9 mouse cellular contexts compared by ENCODE assay signal in the genomic region with DNA sequence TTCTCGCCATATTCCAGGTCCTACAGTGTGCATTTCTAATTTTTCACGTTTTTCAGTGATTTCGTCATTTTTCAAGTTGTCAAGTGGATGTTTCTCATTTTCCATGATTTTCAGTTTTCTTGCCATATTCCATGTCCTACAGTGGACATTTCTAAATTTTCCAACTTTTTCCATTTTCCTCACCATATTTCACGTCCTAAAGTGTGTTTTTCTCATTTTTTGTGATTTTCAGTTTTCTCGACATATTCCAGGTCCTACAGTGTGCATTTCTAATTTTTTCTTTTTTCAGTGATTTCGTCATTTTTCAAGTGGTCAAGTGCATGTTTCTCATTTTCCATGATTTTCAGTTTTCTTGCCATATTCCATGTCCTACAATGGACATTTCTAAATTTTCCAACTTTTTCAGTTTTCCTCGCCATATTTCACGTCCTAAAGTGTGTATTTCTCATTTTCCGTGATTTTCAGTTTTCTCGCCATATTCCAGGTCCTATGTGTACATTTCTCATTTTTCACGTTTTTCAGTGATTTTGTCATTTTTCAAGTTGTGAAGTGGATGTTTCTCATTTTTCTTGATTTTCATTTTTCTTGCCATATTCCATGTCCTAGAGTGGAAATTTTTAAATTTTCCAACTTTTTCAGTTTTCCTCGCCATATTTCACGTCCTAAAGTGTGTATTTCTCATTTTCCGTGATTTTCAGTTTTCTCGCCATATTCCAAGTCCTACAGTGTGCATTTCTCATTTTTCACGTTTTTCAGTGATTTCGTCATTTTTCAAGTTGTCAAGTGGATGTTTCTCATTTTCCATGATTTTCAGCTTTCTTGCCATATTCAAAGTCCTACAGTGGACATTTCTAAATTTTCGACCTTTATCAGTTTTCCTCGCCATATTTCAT. TPM values are rescaled to one million over a fixed set of nuclear protein-coding genes. Genes with fewer than 3 reads are reported as not detected.
DNase-seq lines count a peak whose midpoint lies in the region; ATAC-seq and TF ChIP-seq lines count a peak whose summit lies in the region.
"Not testable (repeated sequence)": the region's sequence is repeated elsewhere in the genome, so short reads cannot be mapped to it uniquely, and the experiment has no call there.
"Had no signal": no experiment of that assay in that cellular context is flagged by ENCODE, and none has a peak within 500 bp of the region (broad histone marks: within the 10 kb centered on the region; RNA-seq: fewer than 3 reads in every experiment).

No protein-coding gene starts in this region.

- not testable (repeated sequence) for H3K4me1 ChIP-seq in embryonic facial prominence, embryonic 13.5 days; hindbrain, postnatal 0 days (ENCODE audit: insufficient read depth, low read length); lung, embryonic 14.5 days (ENCODE audit: insufficient read depth); neural tube, embryonic 12.5 days

- not testable (repeated sequence) for H3K27ac ChIP-seq in embryonic facial prominence, embryonic 13.5 days; hindbrain, postnatal 0 days; lung, embryonic 14.5 days (ENCODE audit: low read depth); neural tube, embryonic 12.5 days

- not testable (repeated sequence) for H3K4me3 ChIP-seq in embryonic facial prominence, embryonic 13.5 days; hindbrain, postnatal 0 days (ENCODE audit: low read length); lung, embryonic 14.5 days (ENCODE audit: low read depth, low read length); neural tube, embryonic 12.5 days

- not testable (repeated sequence) for TF ChIP-seq CTCF in hindbrain, postnatal 0 days (IDR thresholded peaks at IDR 0.05; ENCODE audit: low read depth); lung, embryonic 14.5 days (IDR thresholded peaks at IDR 0.05; ENCODE audit: low read depth)

- not testable (repeated sequence) for H3K9me3 ChIP-seq in embryonic facial prominence, embryonic 13.5 days; hindbrain, postnatal 0 days (ENCODE audit: low read length); lung, embryonic 14.5 days (ENCODE audit: low read depth, low read length); neural tube, embryonic 12.5 days

- not testable (repeated sequence) for H3K9ac ChIP-seq in embryonic facial prominence, embryonic 13.5 days; hindbrain, postnatal 0 days (replicated peaks; ENCODE audit: low read length); lung, embryonic 14.5 days; neural tube, embryonic 12.5 days

- peak; percentile 28 to 58 for DNase-seq in adrenal gland, adult 18-20 months (ENCODE audit: low spot score in 2 of 2)
- peak; percentile 82 to 100 for DNase-seq in gastrocnemius, postnatal 4 days (ENCODE audit: low spot score in 2 of 2)
- DNase-seq in hindbrain, postnatal 0 days (ENCODE audit: low spot score); lung, embryonic 14.5 days: not testable (repeated sequence)
- DNase-seq in layer of hippocampus, postnatal 10 days (ENCODE audit: low spot score in 2 of 2): peak; percentile 37 to 58
- peak; percentile 89 for DNase-seq in testis, postnatal 14 days (ENCODE audit: low spot score)

- 77% methylated on average over 17 of the region's 19 CpGs for WGBS in embryonic facial prominence, embryonic 13.5 days
- WGBS in hindbrain, postnatal 0 days: 76% methylated on average over 11 of the region's 19 CpGs
- 71% methylated on average over 11 of the region's 19 CpGs for WGBS in lung, embryonic 14.5 days
- WGBS in neural tube, embryonic 12.5 days: 76% methylated on average over 17 of the region's 19 CpGs

- H3K4me2 ChIP-seq in embryonic facial prominence, embryonic 13.5 days; hindbrain, postnatal 0 days (ENCODE audit: low read depth, low read length); lung, embryonic 14.5 days; neural tube, embryonic 12.5 days (replicated peaks): not testable (repeated sequence)

- peak; percentile 67; the same call in 1 of the 2 replicates for ATAC-seq in embryonic facial prominence, embryonic 13.5 days (ENCODE audit: insufficient number of reproducible peaks, insufficient read depth, low FRiP score, low TSS enrichment, low read depth)
- ATAC-seq in hindbrain, postnatal 0 days: peak; percentile 72
- peak; percentile 68; the same call in 1 of the 2 replicates for ATAC-seq in lung, embryonic 14.5 days (ENCODE audit: insufficient read depth)
- ATAC-seq in neural tube, embryonic 12.5 days (ENCODE audit: low FRiP score, low read depth): peak; percentile 65

- not testable (repeated sequence) for H3K36me3 ChIP-seq in embryonic facial prominence, embryonic 13.5 days; hindbrain, postnatal 0 days (ENCODE audit: insufficient read depth, low read length); lung, embryonic 14.5 days (ENCODE audit: insufficient read depth); neural tube, embryonic 12.5 days

- H3K27me3 ChIP-seq in embryonic facial prominence, embryonic 13.5 days; hindbrain, postnatal 0 days (ENCODE audit: insufficient read depth, low read length); lung, embryonic 14.5 days (ENCODE audit: insufficient read depth, low read length); neural tube, embryonic 12.5 days (replicated peaks): not testable (repeated sequence)

RNA-seq across cellular contexts. Expression of gene Gm10719, which starts 2.9 kb away (rescaled TPM):
- total RNA-seq in adrenal gland, adult 18-20 months (2021): 1 to 10 TPM in 1 of 2 experiments, not detected in 1; 2.0 TPM
- polyA plus RNA-seq in embryonic facial prominence, embryonic 13.5 days (2015; fragmentation: Nextera tagmentation; extraction: Ambion mirVana): not detected in 2 replicates
- total RNA-seq in gastrocnemius, postnatal 4 days (2021): 1 to 10 TPM in 1 of 2 experiments, under 1 TPM in 1; 0.93 to 1.1 TPM
- 0.83 TPM in 1 of 2 replicates, not detected in the other for total RNA-seq in hindbrain, postnatal 0 days (2014; rRNA removed)
- 0.38 TPM in 1 of 2 replicates, not detected in the other for polyA plus RNA-seq in hindbrain, postnatal 0 days (2015; fragmentation: Nextera tagmentation; extraction: Ambion mirVana)
- total RNA-seq in layer of hippocampus, postnatal 10 days (2021): under 1 TPM; 0.62 to 0.76 TPM
- not detected in 2 replicates for polyA plus RNA-seq in lung, embryonic 14.5 days (2014; fragmentation: Nextera tagmentation; extraction: Ambion mirVana)
- 1.1 and 1.2 TPM in 2 replicates for polyA plus RNA-seq in neural tube, embryonic 12.5 days (2016; fragmentation: Nextera tagmentation; extraction: Ambion mirVana)
- polyA plus RNA-seq: large intestine, adult 2 months had no signal

RNA-seq across cellular contexts. Expression of gene Gm10718, which starts 3.3 kb away (rescaled TPM):
- total RNA-seq in adrenal gland, adult 18-20 months (2021): 1 to 10 TPM; 1.1 to 1.2 TPM
- 1.5 TPM in 1 of 2 replicates, not detected in the other for polyA plus RNA-seq in embryonic facial prominence, embryonic 13.5 days (2015; fragmentation: Nextera tagmentation; extraction: Ambion mirVana)
- 1 to 10 TPM; 1.2 to 1.8 TPM for total RNA-seq in gastrocnemius, postnatal 4 days (2021)
- not detected in 2 replicates for total RNA-seq in hindbrain, postnatal 0 days (2014; rRNA removed)
- 0.41 TPM in 1 of 2 replicates, not detected in the other for polyA plus RNA-seq in hindbrain, postnatal 0 days (2015; fragmentation: Nextera tagmentation; extraction: Ambion mirVana)
- total RNA-seq in layer of hippocampus, postnatal 10 days (2021): 1 to 10 TPM in 1 of 2 experiments, under 1 TPM in 1; 0.91 to 1.1 TPM
- 0.38 TPM in 1 of 2 replicates, not detected in the other for polyA plus RNA-seq in lung, embryonic 14.5 days (2014; fragmentation: Nextera tagmentation; extraction: Ambion mirVana)
- polyA plus RNA-seq in neural tube, embryonic 12.5 days (2016; fragmentation: Nextera tagmentation; extraction: Ambion mirVana): 1.4 and 2.3 TPM in 2 replicates
- polyA plus RNA-seq: large intestine, adult 2 months had no signal

RNA-seq across cellular contexts. Expression of gene Gm10720, which starts 4.6 kb away (rescaled TPM):
- total RNA-seq in adrenal gland, adult 18-20 months (2021): not detected
- not detected in 2 replicates for polyA plus RNA-seq in embryonic facial prominence, embryonic 13.5 days (2015; fragmentation: Nextera tagmentation; extraction: Ambion mirVana)
- total RNA-seq in gastrocnemius, postnatal 4 days (2021): not detected
- total RNA-seq in hindbrain, postnatal 0 days (2014; rRNA removed): not detected in 2 replicates
- not detected in 2 replicates for polyA plus RNA-seq in hindbrain, postnatal 0 days (2015; fragmentation: Nextera tagmentation; extraction: Ambion mirVana)
- total RNA-seq in layer of hippocampus, postnatal 10 days (2021): not detected
- polyA plus RNA-seq in lung, embryonic 14.5 days (2014; fragmentation: Nextera tagmentation; extraction: Ambion mirVana): not detected in 2 replicates
- not detected in 2 replicates for polyA plus RNA-seq in neural tube, embryonic 12.5 days (2016; fragmentation: Nextera tagmentation; extraction: Ambion mirVana)
- polyA plus RNA-seq: large intestine, adult 2 months had no signal

RNA-seq across cellular contexts. Expression of gene Gm10717, which starts 5.1 kb away (rescaled TPM):
- total RNA-seq in adrenal gland, adult 18-20 months (2021): 1 to 10 TPM in 1 of 2 experiments, not detected in 1; 1.2 TPM
- polyA plus RNA-seq in embryonic facial prominence, embryonic 13.5 days (2015; fragmentation: Nextera tagmentation; extraction: Ambion mirVana): not detected in 2 replicates
- total RNA-seq in gastrocnemius, postnatal 4 days (2021): under 1 TPM in 1 of 2 experiments, not detected in 1; 0.78 TPM
- total RNA-seq in hindbrain, postnatal 0 days (2014; rRNA removed): 0.31 TPM in 1 of 2 replicates, not detected in the other
- polyA plus RNA-seq in hindbrain, postnatal 0 days (2015; fragmentation: Nextera tagmentation; extraction: Ambion mirVana): 0.38 TPM in 1 of 2 replicates, not detected in the other
- not detected for total RNA-seq in layer of hippocampus, postnatal 10 days (2021)
- polyA plus RNA-seq in lung, embryonic 14.5 days (2014; fragmentation: Nextera tagmentation; extraction: Ambion mirVana): 0.29 TPM in 1 of 2 replicates, not detected in the other
- polyA plus RNA-seq in neural tube, embryonic 12.5 days (2016; fragmentation: Nextera tagmentation; extraction: Ambion mirVana): 0.97 and 1.1 TPM in 2 replicates
- polyA plus RNA-seq: large intestine, adult 2 months had no signal

RNA-seq across cellular contexts. Expression of gene Gm10721, which starts 7.1 kb away (rescaled TPM):
- under 1 TPM in 1 of 2 experiments, not detected in 1; 0.74 TPM for total RNA-seq in adrenal gland, adult 18-20 months (2021)
- not detected in 2 replicates for polyA plus RNA-seq in embryonic facial prominence, embryonic 13.5 days (2015; fragmentation: Nextera tagmentation; extraction: Ambion mirVana)
- total RNA-seq in gastrocnemius, postnatal 4 days (2021): under 1 TPM; 0.73 to 0.86 TPM
- not detected in 2 replicates for total RNA-seq in hindbrain, postnatal 0 days (2014; rRNA removed)
- polyA plus RNA-seq in hindbrain, postnatal 0 days (2015; fragmentation: Nextera tagmentation; extraction: Ambion mirVana): 0.35 TPM in 1 of 2 replicates, not detected in the other
- 1 to 10 TPM in 1 of 2 experiments, not detected in 1; 1.3 TPM for total RNA-seq in layer of hippocampus, postnatal 10 days (2021)
- polyA plus RNA-seq in lung, embryonic 14.5 days (2014; fragmentation: Nextera tagmentation; extraction: Ambion mirVana): not detected in 2 replicates
- 0.49 TPM in 1 of 2 replicates, not detected in the other for polyA plus RNA-seq in neural tube, embryonic 12.5 days (2016; fragmentation: Nextera tagmentation; extraction: Ambion mirVana)
- polyA plus RNA-seq: large intestine, adult 2 months had no signal
